Mouse (Mus musculus): ENCODE measurements around the gene Zfp652.
A peak's percentile ranks its signal among the peaks of the same experiment; 100 is the strongest.
"Not testable (repeated sequence)": the region's sequence is repeated elsewhere in the genome, so short reads cannot be mapped to it uniquely, and the experiment has no call there.

Gene Zfp652

DNA sequence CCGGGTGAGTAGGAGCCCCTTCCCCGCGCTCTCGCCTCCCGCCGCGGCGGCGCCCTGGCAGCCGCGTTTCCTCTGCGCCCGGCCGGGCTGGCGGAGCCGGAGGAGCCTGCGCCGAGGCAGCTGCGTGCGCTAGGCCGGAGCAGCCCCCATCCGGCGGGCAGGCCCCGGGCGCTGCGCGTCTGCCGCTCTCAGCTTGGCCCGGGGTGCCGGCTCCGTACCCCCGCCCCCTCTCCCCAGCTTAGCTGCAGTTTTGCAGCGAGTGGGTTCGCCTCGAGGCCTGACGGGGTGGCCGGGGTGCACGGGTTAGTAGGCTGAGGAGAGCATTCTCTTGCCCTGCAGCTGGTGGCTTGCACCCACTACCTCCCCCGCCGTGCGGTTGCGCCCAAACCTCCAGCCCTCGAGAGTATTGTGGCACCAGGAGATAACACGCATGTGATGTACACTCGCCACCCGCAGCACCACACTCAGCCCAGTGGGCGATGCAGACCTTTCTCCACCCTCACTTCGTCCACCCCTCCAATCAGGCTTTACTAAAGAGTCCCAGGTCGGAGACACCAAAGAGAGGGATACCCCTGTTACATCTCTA is 845 bp downstream of the Zfp652 start:
- peak; percentile 73 for DNase-seq

DNA sequence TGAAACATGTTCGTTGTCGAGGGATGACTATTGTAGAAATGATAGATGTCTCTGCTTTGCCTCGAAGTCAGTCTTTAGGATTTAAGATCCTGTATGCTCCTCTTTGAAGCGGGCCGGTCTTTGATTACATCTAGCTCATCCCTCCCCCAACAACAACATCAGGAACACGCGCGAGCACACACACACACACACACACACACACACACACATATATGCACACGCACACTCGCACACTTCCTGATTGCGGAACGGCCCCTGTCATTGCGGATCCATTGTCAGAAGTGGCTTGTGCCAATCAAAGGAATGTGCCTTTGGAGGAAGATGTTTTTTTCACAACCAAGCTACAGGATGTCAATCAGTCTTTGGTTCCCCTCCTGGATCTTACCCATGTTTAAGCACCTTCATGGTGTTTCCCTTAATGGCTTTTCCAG is 1.4 kb downstream of the Zfp652 start:
- peak; percentile 23 for DNase-seq

DNA sequence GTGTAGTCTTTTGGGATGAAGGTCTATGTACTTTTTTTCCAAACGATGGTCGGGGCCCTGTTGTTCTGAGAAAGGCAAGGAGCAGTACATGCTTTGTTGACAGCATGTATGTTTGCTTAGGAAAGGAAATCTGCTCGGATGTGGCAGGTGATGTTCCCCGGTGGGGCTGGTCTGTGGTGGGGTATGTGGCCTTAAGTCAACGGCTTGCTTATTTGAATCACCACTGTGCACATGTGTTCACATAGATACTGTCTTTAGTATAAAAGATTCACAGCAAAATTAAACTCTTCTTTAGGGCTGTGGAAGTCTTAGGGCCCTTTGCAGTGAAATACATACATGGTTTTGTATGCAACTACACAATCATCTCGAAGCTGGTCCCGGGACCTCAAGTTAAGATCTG is 1.9 kb downstream of the Zfp652 start:
- DNase-seq: no peak

DNA sequence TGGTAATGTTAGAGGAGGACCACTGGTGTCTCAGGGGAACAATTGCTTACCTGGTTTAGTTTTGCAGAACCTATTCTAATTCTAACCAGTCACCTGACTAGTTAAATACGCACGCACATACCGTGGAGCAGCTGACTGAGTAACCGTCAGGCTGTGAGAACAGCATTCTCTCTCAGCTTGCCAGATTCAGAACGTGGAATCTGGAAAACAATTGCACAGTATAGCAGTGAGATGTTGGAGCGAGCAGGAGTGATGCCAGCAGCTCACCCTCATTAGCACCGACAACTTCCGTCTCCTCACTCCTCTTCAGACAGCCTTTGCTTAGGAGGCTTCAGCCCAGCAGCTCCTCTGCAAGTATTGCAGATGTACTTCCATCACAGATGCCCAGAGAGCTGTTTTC is 3.7 kb downstream of the Zfp652 start:
- DNase-seq: no peak

DNA sequence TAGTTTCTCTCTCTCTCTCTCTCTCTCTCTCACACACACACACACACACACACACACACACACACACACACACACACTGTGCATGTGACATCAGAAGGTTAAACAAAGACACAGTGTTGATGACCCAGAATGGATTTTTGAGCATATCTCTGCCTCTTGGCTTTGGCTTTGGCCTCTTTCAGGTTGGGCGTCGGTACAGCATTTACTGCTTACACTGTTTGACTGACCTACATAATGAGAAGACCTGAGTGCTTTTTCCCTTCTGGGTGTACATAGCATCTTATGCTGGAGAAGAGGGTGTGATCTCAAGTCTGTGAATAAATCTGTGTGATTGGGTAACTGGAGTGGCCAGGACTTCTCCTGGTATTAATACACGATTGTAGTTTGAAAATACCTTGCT is 6.9 kb downstream of the Zfp652 start:
- DNase-seq: no peak

DNA sequence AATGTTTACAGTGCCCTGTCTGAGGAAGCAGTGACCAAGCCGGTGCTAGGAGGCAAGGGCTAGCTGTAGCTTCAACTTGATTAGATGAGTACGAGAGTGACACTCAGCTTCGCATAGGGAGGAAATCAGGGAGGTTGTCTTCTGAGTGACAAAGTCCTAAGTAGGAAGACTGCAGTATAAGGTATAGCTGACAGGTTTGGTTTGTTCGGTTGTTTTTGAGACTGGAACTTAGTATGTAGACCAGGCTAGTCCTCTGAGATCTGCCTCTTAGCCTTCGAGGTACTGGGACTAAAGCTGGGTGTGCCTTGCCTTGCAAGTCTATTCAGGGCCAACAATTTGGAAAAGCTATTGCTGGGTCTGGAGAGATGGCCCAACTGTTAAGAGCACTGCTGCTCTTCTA is 10.8 kb downstream of the Zfp652 start, which contains the start of gene B130006D01Rik:
B130006D01Rik (plus strand) TSS at position 301 of the 400 bp plus-strand sequence.
- no peak for DNase-seq

DNA sequence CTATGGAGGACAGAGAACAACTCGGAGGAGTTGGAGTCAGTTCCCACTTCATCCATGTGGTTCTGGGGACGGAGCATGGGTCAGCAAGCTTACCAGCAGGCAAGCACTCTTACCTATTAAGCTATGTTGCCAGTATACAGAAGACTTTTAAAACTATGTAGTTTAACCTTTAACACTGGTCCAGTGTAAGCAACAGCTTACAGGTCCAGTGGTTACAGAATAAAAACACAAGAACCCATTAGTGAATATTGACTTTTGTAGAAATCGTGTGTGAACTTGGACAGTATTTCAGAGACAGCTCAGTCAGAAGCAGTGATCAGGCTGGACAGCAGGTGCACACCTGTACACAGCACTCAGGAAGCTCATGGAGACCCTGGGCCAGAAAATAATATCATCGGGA is 12.0 kb downstream of the Zfp652 start:
- no peak for DNase-seq

DNA sequence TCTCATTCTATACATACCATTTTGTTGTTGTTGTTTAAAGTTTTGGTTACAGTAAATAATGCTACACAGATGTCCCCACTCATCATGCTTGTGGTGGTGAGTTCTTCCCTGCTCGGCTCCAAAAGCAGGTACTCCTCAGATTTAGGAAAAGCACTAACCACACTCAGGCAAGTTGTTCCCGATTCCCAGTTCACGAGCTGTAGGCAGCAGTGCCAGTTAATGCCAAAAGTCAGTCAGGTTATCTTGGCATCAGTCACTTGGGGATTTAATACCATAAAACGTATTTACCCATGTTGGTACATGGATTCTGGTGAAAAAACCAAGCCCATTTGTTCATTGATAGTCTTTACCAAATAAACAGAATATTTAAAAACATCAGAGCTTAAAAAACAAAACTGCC is 13.7 kb downstream of the Zfp652 start:
- no peak for DNase-seq

DNA sequence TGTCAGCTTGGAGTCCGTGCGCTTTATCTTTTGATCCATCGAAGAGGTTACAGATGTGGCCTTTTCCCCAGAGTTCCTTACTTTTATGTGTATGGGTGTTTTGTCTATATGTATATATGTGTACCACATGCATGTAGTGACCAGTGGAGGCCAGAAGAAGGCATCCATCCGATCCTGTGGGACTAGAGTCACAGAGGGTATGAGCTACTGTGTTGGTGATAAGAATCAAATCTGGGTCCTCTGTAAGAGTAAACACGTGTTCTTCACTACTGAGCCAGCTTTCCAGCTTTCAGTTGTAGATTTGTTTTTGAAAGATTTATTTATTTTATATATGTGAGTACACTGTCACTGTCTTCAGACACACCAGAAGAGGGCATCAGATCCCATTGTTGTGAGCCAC is 15.5 kb downstream of the Zfp652 start:
- DNase-seq: no peak

DNA sequence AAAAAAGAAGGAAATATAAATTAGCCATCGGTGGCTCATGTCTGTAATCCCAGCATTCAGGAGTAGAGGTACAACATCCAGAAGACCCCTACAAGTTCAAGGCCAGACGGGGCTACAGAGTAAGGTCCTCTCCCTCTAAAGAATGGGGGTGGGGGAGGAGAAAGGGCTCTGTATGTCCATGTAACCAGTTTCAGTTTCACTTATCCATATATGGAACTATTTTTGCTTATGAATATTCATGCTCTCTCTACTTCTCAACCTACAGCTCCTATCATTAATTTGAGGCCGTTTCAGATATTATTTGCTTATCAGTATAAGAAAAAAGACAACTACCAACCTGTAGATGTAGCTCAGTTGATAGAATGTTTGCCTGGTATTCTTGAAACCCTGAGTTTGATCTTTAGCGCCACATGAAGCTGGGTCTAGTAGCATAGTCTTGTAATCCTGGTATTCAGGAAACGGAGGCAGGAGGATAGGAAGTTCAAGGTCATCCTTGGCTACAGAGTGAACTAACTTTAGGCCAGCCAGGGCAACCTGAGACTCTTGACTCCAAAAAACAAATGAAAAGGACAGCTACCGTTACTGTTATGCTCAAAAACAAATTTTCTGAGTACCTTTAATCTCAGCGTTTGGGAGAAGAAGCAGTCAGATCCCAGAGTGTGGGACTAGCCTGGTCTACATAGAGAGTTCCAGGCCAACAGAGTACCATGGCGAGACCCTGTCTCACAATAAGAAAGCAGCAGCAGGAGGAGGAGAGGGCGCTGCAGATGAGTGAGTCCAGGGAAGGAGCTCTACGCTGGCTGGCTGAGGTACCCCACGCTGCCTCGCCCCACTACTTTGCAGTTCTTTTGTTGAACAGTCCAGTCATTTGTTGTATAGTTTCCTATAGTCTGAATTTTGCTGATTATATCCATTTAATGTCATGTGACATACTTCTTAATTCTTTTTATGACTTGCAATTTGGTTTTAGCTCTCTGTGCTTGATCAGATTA is 16.7 kb downstream of the Zfp652 start:
- DNase-seq: no peak

DNA sequence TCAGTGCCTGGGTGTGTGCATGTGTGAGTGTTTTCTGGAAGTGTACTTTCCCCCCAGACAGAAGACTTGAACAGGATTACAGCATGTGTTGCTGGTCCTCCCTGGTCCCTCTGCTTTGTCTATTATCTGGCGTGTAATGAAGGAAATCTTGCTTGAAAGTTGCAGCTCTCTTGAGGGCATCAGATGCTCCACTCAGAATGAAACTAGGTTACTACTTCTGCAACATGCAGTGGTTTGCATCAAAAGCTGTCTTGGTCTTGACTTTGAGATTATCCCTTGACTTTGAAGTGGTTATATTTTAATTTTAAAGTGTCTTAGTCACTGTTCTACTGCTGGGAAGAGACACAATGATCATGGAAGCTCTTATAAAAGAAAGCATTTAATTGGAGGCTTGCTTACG is 22.0 kb downstream of the Zfp652 start:
- DNase-seq: no peak

DNA sequence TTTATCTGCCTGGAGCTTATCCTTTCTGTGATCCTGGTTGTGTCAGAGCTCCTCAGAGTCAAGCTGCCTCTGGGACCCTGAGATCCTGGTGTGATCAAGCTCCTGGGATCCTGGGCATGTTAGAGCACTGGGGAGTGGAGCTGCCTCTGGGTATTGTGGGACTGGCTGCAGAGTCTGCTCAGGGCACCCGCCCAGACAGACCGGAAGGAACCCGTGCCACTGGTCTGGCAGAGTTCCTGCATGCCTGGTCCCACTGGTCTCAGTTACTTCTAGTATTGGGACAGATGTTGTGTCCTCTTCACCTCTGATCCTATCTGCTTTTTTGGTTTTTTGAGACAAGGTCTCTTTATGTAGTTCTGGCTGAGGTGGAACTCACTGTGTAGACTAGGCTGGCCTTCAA is 25.3 kb downstream of the Zfp652 start:
- DNase-seq: peak; percentile 50

DNA sequence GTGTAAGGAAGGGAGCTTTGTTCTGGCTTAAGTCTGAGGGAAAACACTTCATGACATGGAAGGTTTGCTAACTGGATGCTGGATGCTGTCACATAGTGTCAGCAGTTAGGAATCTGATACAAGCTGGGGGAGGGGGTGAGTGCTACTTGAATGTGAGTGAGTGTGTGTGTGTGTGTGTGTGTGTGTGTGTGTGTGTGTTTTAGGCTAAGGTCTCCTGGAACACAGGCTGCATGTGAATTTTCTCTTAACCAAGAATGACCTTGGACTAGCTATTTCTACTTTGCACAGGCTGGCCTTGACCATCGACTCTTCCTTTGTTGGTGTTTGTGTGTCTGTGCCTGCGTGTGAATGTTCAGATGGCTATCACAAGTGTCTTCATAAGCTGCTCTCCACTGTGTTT is 32.0 kb downstream of the Zfp652 start:
- no peak for DNase-seq

DNA sequence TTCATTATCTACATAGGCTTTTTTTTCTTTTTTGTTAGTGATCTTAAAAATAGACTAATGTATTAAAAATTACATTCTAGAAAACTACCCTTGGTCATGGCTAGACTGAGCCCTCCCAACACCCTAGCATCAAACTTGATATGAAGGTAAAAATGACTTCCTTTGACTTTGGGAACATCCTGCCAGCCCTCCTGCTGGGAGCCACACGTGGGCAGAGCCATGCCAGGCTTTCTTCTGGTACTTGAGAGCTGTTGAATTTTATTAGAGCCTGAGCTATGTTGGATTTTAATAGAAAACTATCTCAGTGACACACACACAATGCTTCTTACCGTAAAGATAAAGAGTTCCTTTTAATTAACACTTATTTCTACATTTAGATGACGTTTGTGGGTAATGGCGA is 34.3 kb downstream of the Zfp652 start:
- no peak for DNase-seq

DNA sequence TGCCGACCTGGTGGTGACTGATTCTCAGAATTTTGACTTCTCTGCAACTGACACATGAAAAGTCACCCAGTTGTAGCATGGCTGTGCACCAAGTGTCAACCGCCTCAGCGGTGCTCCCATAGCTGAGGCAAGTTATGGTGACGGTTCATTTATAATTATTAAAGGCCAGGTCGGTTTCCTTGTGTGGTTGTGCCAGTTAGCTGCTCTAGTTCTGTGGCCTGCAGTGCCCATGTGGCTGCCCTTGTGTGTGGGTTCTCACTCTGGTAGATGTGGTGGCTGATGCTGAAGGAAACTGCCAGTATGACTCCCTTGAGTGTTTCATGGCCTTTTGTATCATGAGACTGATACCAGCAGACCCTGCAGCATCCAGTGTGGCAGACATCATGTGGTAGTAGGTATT is 35.9 kb downstream of the Zfp652 start:
- no peak for DNase-seq

DNA sequence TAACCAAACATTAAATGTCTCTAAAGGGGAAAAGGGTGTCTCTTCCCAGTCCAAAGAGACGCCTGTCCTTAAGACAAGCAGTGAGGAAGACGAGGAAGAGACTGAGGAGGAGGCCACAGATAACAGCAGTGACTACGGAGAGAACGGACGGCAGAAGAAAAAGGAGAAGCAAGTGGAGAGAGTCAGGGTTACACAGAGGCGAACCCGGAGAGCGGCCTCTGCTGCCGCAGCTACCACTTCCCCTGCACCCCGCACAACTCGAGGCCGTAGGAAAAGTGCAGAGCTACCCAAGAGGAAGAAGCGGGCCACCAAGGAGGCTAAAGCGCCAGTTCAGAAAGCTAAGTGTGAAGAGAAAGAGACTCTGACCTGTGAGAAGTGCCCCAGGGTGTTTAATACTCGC is 37.1 kb downstream of the Zfp652 start:
- no peak for DNase-seq

DNA sequence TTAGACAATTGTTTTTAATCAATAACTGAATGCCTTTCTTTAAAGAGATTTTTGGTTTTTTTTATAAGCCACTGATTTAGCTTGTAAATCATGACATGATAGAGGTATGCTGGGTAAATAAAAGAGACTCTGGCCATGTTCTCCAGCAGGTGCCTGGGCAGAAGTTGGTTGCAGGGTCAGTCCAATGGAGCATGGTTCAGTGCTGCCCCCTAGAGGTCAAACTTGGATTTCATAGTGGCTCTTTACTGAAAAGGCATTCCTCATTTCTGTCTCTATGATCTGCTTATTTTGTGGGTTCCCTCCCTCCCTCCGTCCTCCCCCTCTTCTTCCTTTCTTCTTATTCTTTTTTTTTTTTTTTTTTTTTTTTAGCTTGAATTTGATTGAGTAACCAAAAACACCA is 38.5 kb downstream of the Zfp652 start:
- peak; percentile 89 for DNase-seq

DNA sequence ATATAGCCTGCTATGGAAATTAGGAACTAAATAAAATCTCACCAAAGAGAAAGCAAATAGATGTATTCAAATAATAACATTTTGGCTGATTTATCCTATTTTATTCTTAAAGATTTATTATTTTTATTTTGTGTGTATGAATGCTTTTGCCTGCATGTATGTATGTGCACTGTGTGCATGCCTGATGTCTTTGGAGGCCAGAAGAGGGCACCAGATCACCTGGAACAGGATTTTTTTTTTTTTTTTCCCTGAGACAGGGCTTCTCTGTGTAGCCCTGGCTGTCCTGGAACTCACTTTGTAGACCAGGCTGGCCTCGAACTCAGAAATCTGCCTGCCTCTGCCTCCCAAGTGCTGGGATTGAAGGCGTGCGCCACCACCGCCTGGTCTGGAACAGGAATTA is 42.7 kb downstream of the Zfp652 start:
- not testable (repeated sequence) for DNase-seq

DNA sequence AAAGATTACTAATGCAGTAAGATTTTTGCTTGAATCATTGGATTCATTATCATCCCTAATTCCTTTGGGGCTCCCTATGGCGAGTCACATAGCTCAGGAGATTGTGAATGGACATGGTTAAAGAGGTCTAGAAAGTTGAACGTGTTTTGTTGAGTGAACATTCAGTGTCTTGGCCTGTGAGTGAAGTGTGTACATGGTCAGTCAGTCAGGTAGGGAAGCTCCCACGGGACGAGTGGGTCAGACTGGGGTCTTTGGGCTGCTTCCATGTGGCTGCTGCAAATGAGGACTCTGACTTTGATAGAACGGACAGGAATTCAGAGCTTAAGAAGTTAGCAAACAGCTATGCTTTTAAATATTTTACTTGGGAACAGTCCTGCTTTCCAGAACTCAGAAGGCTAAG is 48.0 kb downstream of the Zfp652 start:
- no peak for DNase-seq

DNA sequence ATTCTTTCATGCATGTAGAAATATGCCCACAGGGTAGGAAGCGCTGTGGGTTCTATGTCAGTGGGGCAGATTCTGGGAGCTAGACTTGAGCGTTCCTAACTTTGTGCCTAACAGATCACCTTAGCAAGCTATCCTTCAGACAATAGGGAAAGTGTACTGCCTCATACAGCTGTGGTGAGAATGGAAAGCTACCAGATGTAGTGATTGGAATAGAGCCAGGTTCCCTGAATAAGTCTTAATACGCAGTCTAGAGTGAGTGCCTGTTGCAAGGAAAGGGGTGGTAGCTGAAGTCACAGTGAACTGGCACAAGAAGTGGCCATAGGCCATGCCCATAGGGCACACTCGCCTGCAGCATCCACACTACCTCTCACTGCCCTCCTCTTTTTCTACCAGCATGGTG is 50.5 kb downstream of the Zfp652 start:
- DNase-seq: no peak

DNA sequence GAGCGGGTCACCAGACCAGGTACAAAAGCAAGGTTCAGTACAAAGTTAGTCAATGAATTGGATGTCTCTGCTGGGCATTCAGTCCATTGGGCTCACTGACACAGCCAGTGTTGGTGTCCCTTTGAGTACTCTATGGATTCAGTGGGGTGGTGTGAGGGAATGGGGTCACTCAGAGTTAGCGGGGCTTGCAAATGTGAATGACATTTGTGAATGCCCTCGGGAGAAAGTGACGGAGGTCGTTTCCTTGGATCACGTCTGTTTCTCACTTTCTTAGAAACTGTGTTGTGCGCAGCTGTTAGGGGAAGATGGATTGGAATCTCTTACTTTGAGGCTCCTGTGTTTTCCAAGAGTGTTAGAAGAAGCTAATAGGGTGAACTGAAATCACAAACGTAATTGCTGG is 52.3 kb downstream of the Zfp652 start:
- DNase-seq: no peak

DNA sequence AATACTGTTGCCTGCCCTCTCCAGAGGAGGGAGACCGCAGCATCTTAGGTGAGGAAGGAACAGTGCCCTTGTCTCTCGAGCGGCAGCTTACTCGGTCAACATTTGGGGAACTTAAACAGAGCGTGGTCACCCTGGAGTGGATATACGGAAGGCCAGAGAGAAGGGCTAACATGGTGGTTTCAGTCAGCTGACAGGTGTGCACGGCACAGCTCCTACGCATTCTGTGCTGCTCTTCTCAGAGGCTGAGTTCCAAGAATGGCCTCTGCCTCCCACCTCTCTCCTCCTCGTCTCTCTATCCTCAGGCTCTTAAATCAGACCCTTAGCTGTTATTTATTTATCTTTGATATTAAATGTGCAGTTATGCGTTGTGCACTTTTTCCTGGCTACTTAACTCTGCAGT is 52.9 kb downstream of the Zfp652 start:
- DNase-seq: no peak

DNA sequence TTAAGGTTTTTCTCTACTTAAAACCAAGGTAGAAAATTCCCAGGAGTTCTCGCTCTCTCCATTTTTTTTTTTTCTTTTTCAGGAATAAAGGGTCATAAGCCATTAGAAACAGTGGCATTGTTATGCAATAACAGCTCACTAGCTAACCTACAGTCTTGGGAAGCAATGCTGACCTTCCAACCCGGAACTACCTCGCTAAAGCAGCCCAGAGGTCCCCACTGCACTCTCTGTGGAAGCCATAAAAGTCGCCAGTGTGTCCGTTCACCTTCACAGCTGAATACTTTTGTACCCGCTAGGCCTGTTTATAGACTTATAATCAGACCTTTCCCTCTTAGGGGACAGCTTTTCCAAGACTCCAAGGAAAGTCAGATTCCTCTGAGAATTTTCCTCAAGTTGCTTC is 55.8 kb downstream of the Zfp652 start:
- no peak for DNase-seq

DNA sequence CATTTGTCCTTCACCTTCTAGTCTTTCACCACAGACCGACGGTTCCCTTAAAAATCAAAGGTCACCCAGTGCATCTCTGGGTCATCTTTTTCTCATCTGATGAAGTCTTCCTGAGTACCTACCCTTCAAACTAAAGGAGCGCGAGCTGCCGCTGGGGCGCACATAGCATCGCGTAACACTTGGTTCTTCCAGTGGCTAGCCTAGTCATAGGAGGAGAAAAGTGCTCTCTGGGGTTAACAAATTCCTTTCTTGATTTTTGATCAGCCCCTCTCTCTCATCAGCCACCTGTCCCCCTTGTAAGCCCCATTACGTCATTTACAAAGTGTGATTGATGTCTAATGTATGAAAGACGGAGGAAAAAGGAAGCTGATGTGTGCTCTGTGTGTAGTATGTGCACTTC is 56.7 kb downstream of the Zfp652 start:
- no peak for DNase-seq
